In the genomic region with DNA sequence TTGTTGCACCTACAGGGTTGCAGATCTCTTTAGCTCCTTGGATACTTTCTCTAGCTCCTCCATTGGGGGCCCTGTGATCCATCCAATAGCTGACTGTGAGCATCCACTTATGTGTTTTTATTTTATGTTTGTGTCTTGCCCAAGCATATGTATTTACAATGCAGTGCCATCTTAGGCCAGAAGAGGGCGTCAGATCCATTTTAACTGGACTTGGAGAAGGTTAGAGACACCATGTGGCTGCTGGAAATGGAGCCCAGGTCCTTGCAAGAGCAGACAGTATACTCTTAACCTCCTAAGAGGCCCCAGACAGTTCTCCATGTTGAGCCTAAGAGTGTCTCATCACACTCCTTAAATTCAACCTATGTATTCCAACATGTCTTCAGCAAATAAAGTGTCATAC, we compare ENCODE assay signal across 28 mouse cellular contexts.
DNase-seq lines count a peak whose midpoint lies in the region; ATAC-seq and TF ChIP-seq lines count a peak whose summit lies in the region.
"Had no signal": no experiment of that assay in that cellular context is flagged by ENCODE, and none has a peak within 500 bp of the region (broad histone marks: within the 10 kb centered on the region; RNA-seq: fewer than 3 reads in every experiment).

No protein-coding gene starts in this region.

- no peaks in the 10 kb centered on the region for H3K9me3 ChIP-seq in stomach, postnatal 0 days (ENCODE audit: control insufficient read depth, low read length)
- H3K9me3 ChIP-seq: heart, embryonic 10.5 days; heart, embryonic 15.5 days; liver, embryonic 15.5 days; midbrain, embryonic 13.5 days had no signal

- H3K27ac ChIP-seq in stomach, postnatal 0 days (replicated peaks), result no peak overlapping the region
- H3K27ac ChIP-seq: heart, embryonic 10.5 days; heart, embryonic 15.5 days; kidney, postnatal 0 days; liver, embryonic 15.5 days; midbrain, embryonic 13.5 days had no signal

- WGBS in stomach, postnatal 0 days, result 20% methylated on average over 1 of the region's 1 CpGs

- no peaks in the 10 kb centered on the region for H3K36me3 ChIP-seq in stomach, postnatal 0 days (ENCODE audit: control insufficient read depth, insufficient read depth, low read length)
- H3K36me3 ChIP-seq: heart, embryonic 10.5 days; heart, embryonic 15.5 days; liver, embryonic 15.5 days; midbrain, embryonic 13.5 days had no signal

- no peak for ATAC-seq in stomach, postnatal 0 days (ENCODE audit: low FRiP score, low TSS enrichment)
- ATAC-seq: forebrain, embryonic 16.5 days; hindbrain, embryonic 16.5 days; lung, postnatal 0 days; midbrain, embryonic 13.5 days; Patski had no signal

- no peak overlapping the region for H3K4me3 ChIP-seq in stomach, postnatal 0 days (ENCODE audit: low read depth, low read length)
- H3K4me3 ChIP-seq: erythroblast, embryonic 14.5 days; heart, embryonic 10.5 days; heart, embryonic 15.5 days; liver, embryonic 15.5 days; megakaryocyte, embryonic 14.5 days; midbrain, embryonic 13.5 days had no signal

- no peaks in the 10 kb centered on the region for H3K4me1 ChIP-seq in stomach, postnatal 0 days (replicated peaks; ENCODE audit: control insufficient read depth, insufficient read depth)
- H3K4me1 ChIP-seq: heart, embryonic 10.5 days; heart, embryonic 15.5 days; liver, embryonic 15.5 days; megakaryocyte, embryonic 14.5 days; midbrain, embryonic 13.5 days had no signal

- TF ChIP-seq CTCF in stomach, postnatal 0 days (IDR thresholded peaks at IDR 0.05; ENCODE audit: low read depth), result 0 out of 2 replicates have a peak, but pooled peaks have one; percentile 8

- no peak overlapping the region for H3K4me2 ChIP-seq in stomach, postnatal 0 days (replicated peaks; ENCODE audit: low read depth)
- H3K4me2 ChIP-seq: heart, embryonic 15.5 days; liver, embryonic 15.5 days; midbrain, embryonic 13.5 days had no signal

- DNase-seq in heart, adult 11 months, result peak; percentile 7
- DNase-seq in heart, adult 8-10 months (ENCODE audit: low spot score), result no peak
- DNase-seq in ES-CJ7 (ENCODE audit: low read depth, low spot score) (peak; percentile 66), R1 (ENCODE audit: low read depth, low spot score) (peak; percentile 68)
- no peak for DNase-seq in stomach, postnatal 0 days (ENCODE audit: low spot score)
- no peak for DNase-seq in kidney, adult 11 months
- no peak for DNase-seq in frontal cortex, adult 2 months (ENCODE audit: extremely low spot score in 1 of 2, low spot score in 1 of 2)
- DNase-seq: adrenal gland, adult 2 months; adrenal gland, postnatal 36 days; cerebellum, adult 11 months; cerebellum, adult 9-10 months; gastrocnemius, postnatal 10 days; kidney, adult 8-10 months; kidney, postnatal 4 days; liver; lung, postnatal 4 days had no signal

- no peak overlapping the region for H3K9ac ChIP-seq in stomach, postnatal 0 days (ENCODE audit: low read length)
- H3K9ac ChIP-seq: heart, embryonic 15.5 days; liver, embryonic 15.5 days; midbrain, embryonic 13.5 days had no signal

- TF ChIP-seq EP300 in stomach, postnatal 0 days (optimal IDR thresholded peaks at IDR 0.05), result no peak

- no peaks in the 10 kb centered on the region for H3K27me3 ChIP-seq in stomach, postnatal 0 days (ENCODE audit: control insufficient read depth, insufficient read depth, low read length)
- H3K27me3 ChIP-seq: CH12.LX; heart, embryonic 15.5 days; liver, embryonic 15.5 days; megakaryocyte, embryonic 14.5 days; midbrain, embryonic 13.5 days had no signal

Comparison
In these comparisons a context has a peak if more than half of its experiments do, and no peak if none do; other contexts are left out.
1. DNase-seq: peak in heart, adult 11 months (single experiment), ES-CJ7 (single experiment) and R1 (single experiment); none in heart, adult 8-10 months (single experiment), stomach, postnatal 0 days (single experiment), kidney, adult 11 months (single experiment) and frontal cortex, adult 2 months (0 of 2).